Mouse (Mus musculus) myocyte (in vitro differentiated cells): ENCODE data around the gene Ncor1.
A peak's percentile ranks its signal among the peaks of the same experiment; 100 is the strongest.

Source experiments
- CEBPB ChIP-seq: IDR thresholded peaks from 2 replicates; pipeline ENCODE4 v1.6.1; 2011; ENCODE audit warnings: mild to moderate bottlenecking, moderate library complexity; ENCODE audit not compliant: poor library complexity, insufficient read depth, severe bottlenecking
- E2F4 ChIP-seq: IDR thresholded peaks from one replicate; pipeline ENCODE4 v1.6.1; 2011; ENCODE audit warnings: mild to moderate bottlenecking, control low read depth, moderate library complexity; ENCODE audit not compliant: insufficient read depth
- MAX ChIP-seq: IDR thresholded peaks from one replicate; pipeline ENCODE4 v1.6.1; 2011; ENCODE audit warnings: low read depth, mild to moderate bottlenecking, control low read depth
- MYOD1 ChIP-seq, 3 experiments: IDR thresholded peaks; one replicate each; pipeline ENCODE4 v1.6.1; 2011; ENCODE audit warnings: control low read depth in 2 of 3, low read depth in 2 of 3, mild to moderate bottlenecking in 2 of 3, moderate library complexity in 1 of 3; ENCODE audit not compliant: insufficient read length in 2 of 3, control insufficient read depth in 1 of 3
- MYOG ChIP-seq, 3 experiments: IDR thresholded peaks; one replicate each; pipeline ENCODE4 v1.6.1; 2011; ENCODE audit warnings: control low read depth in 2 of 3, low read depth in 2 of 3, mild to moderate bottlenecking in 2 of 3; ENCODE audit not compliant: insufficient read length in 2 of 3, control insufficient read depth in 1 of 3, insufficient read depth in 1 of 3
- POLR2A ChIP-seq: IDR thresholded peaks from one replicate; pipeline ENCODE4 v1.6.1; 2011; ENCODE audit warnings: low read depth, mild to moderate bottlenecking, control low read depth, moderate library complexity; ENCODE audit not compliant: insufficient read length
- POLR2AphosphoS2 ChIP-seq: IDR thresholded peaks from one replicate; pipeline ENCODE4 v1.6.1; 2011; ENCODE audit warnings: low read depth, control low read depth; ENCODE audit not compliant: insufficient read length
- REST ChIP-seq: IDR thresholded peaks from one replicate; pipeline ENCODE4 v1.6.1; 2011; ENCODE audit warnings: mild to moderate bottlenecking, control low read depth, moderate library complexity; ENCODE audit not compliant: insufficient read depth, insufficient read length
- SRF ChIP-seq: IDR thresholded peaks from one replicate; pipeline ENCODE4 v1.6.1; 2011; ENCODE audit warnings: low read depth; ENCODE audit not compliant: control insufficient read depth, insufficient read length
- TCF12 ChIP-seq: IDR thresholded peaks from one replicate; pipeline ENCODE4 v1.6.1; 2011; ENCODE audit warnings: mild to moderate bottlenecking, control low read depth; ENCODE audit not compliant: poor library complexity, insufficient read depth, severe bottlenecking
- TCF3 ChIP-seq: IDR thresholded peaks from one replicate; pipeline ENCODE4 v1.6.1; 2011; ENCODE audit warnings: low read depth, control low read depth; ENCODE audit not compliant: insufficient read length
- USF1 ChIP-seq: IDR thresholded peaks from one replicate; pipeline ENCODE4 v1.6.1; 2011; ENCODE audit warnings: low read depth, mild to moderate bottlenecking, control low read depth, moderate library complexity

DNA sequence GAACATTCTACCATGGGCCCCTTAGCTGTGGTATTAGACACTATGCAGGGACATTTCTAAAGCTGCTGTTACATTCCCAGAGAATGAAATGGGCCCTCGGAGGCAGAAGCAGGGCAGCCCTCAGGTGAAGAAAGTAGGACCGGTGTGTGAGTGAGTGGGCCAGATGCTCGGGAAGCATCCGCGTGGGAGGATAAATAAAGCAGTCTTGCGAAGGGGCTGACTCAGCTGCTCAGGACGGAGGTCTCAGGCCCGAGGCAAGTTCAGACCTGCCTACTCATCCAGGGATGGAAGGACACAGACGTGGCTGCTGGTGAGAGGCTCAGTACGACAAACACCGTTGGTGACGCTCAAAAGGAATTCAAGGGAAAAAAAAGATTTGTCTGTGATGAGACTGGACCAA is 189.2 kb downstream of the Ncor1 start:
- TF ChIP-seq USF1, result no peak
- TF ChIP-seq TCF12, result no peak
- TF ChIP-seq MAX, result no peak
- TF ChIP-seq POLR2A, result no peak
- no peak for TF ChIP-seq POLR2AphosphoS2
- TF ChIP-seq E2F4, result no peak
- TF ChIP-seq SRF, result no peak
- no peak for TF ChIP-seq CEBPB
- no peak for TF ChIP-seq MYOG (IDR thresholded peaks at IDR 0.05; ENCODE audit: control insufficient read depth in 1 of 3, insufficient read depth in 1 of 3, insufficient read length in 2 of 3, low read depth in 2 of 3)
- no peak for TF ChIP-seq TCF3
- TF ChIP-seq MYOD1 (IDR thresholded peaks at IDR 0.05; ENCODE audit: control insufficient read depth in 1 of 3, insufficient read length in 2 of 3, low read depth in 2 of 3), result peak in 2 of 3 experiments; percentile 48 to 69
- no peak for TF ChIP-seq REST
